Mouse (Mus musculus): ENCODE measurements at regions not wholly inside any gene's neighbourhood (a gene's known extent, or its start where the extent isn't known, plus 50 kb on each side); places are given as distances from the start of the nearest gene placed in this dataset.

GRCm38 (mm10) chr8:53148915-53149314 is 362.6 kb upstream of the Aga start:
- TF ChIP-seq CTCF (IDR thresholded peaks at IDR 0.05; ENCODE audit: borderline replicate concordance, insufficient read depth, low read depth, low read length) (no peak), POLR2A (IDR thresholded peaks at IDR 0.05; ENCODE audit: borderline replicate concordance, insufficient read depth, low read length) (no peak)
